Mouse (Mus musculus) CH12.LX (cell line): ENCODE measurements around the gene Cebpa.

Experiments used
- BHLHE40 ChIP-seq: IDR thresholded peaks from 2 replicates; pipeline ENCODE4 v1.6.1; 2011; ENCODE audit warnings: mild to moderate bottlenecking, low read depth, low read length, improper control_type of control experiment
- CTCF ChIP-seq, 2 experiments: IDR thresholded peaks in 1 of 2; conservative IDR thresholded peaks in 1 of 2; 2 replicates each; pipeline ENCODE4 v1.5.1; 2011 to 2012; ENCODE audit warnings: low read depth in 2 of 2, low read length in 2 of 2, improper control_type of control experiment in 1 of 2, inconsistent platforms in 1 of 2, mild to moderate bottlenecking in 1 of 2, moderate library complexity in 1 of 2
- EP300 ChIP-seq: IDR thresholded peaks from 2 replicates; pipeline ENCODE4 v1.6.1; 2011; ENCODE audit warnings: low read length, improper control_type of control experiment
- GABPA ChIP-seq: IDR thresholded peaks from 2 replicates; pipeline ENCODE4 v1.6.1; 2012; ENCODE audit warnings: low read depth, low read length, improper control_type of control experiment, inconsistent platforms; ENCODE audit not compliant: insufficient replicate concordance
- HCFC1 ChIP-seq: IDR thresholded peaks from 2 replicates; pipeline ENCODE4 v1.6.1; 2012; ENCODE audit warnings: low read depth, mild to moderate bottlenecking, inconsistent platforms, low read length, improper control_type of control experiment
- MAFK ChIP-seq: IDR thresholded peaks from 2 replicates; pipeline ENCODE4 v1.6.1; 2011; ENCODE audit warnings: low read length, improper control_type of control experiment; ENCODE audit not compliant: insufficient replicate concordance
- MAX ChIP-seq: IDR thresholded peaks from 2 replicates; pipeline ENCODE4 v1.6.1; 2011; ENCODE audit warnings: low read length, improper control_type of control experiment
- MXI1 ChIP-seq: IDR thresholded peaks from 2 replicates; pipeline ENCODE4 v1.6.1; 2011; ENCODE audit warnings: mild to moderate bottlenecking, low read depth, low read length, improper control_type of control experiment
- POLR2A ChIP-seq: IDR thresholded peaks from 2 replicates; pipeline ENCODE4 v1.6.1; 2011; ENCODE audit warnings: low read depth, mild to moderate bottlenecking, improper control_type of control experiment, low read length
- POLR2AphosphoS2 ChIP-seq: IDR thresholded peaks from 2 replicates; pipeline ENCODE4 v1.6.1; 2011; ENCODE audit warnings: low read depth, low read length, improper control_type of control experiment
- SMC3 ChIP-seq: IDR thresholded peaks from 2 replicates; pipeline ENCODE4 v1.6.1; 2011; ENCODE audit warnings: low read depth, low read length, improper control_type of control experiment
- USF1 ChIP-seq: IDR thresholded peaks from 2 replicates; pipeline ENCODE4 v1.6.1; 2014; ENCODE audit warnings: low read depth, mild to moderate bottlenecking, inconsistent platforms, low read length, improper control_type of control experiment
- ZNF384 ChIP-seq: IDR thresholded peaks from 2 replicates; pipeline ENCODE4 v1.6.1; 2012; ENCODE audit warnings: low read depth, low read length, improper control_type of control experiment, inconsistent platforms

- TF ChIP-seq SMC3 (no peak), GABPA (no peak), POLR2AphosphoS2 (no peak), POLR2A (no peak), MAFK (no peak), CTCF (conservative IDR thresholded peaks at IDR 0.05 in 1 of 2, IDR thresholded peaks at IDR 0.05 in 1 of 2; ENCODE audit: low read depth in 2 of 2, low read length in 2 of 2) (no peak), HCFC1 (no peak), ZNF384 (no peak), MXI1 (no peak), EP300 (no peak), MAX (no peak), USF1 (no peak), BHLHE40 (no peak)
These were observed 12.5 kb downstream of the Cebpa start for GRCm38 (mm10) chr7:35131601-35132000.
